Mouse (Mus musculus) midbrain, embryonic 11.5 days (tissue): ENCODE measurements at regions not wholly inside any gene's neighbourhood (a gene's known extent, or its start where the extent isn't known, plus 50 kb on each side); places are given as distances from the start of the nearest gene placed in this dataset.

ENCODE experiments used
- ATAC-seq: fragments of 200-750 bp; cut with Nextera tagmentation; 2 replicates; pipeline ENCODE4 v1.8.0; 2017; ENCODE audit warnings: moderate TSS enrichment, moderate library complexity; ENCODE audit not compliant: low FRiP score
- DNase-seq: peaks from one replicate; pipeline ENCODE4 v3.0.0; 2015; ENCODE audit warnings: low spot score; ENCODE audit errors: missing footprints
- H3K27ac ChIP-seq: fragments of 300-500 bp; sonication (generic); 2 replicates; pipeline ENCODE4 v1.5.1; 2014; ENCODE audit warnings: low read depth, low read length
- H3K27me3 ChIP-seq: fragments of 300-500 bp; sonication (generic); 2 replicates; pipeline ENCODE4 v1.6.1; 2014; ENCODE audit warnings: mild to moderate bottlenecking, low read length, moderate library complexity, mixed read lengths; ENCODE audit not compliant: control insufficient read depth, insufficient read depth
- H3K36me3 ChIP-seq: fragments of 300-500 bp; sonication (generic); 2 replicates; pipeline ENCODE4 v1.6.1; 2014; ENCODE audit warnings: mild to moderate bottlenecking, low read length, moderate library complexity, mixed read lengths; ENCODE audit not compliant: control insufficient read depth, insufficient read depth
- H3K4me1 ChIP-seq: fragments of 300-500 bp; sonication (generic); 2 replicates; pipeline ENCODE4 v1.6.1; 2014; ENCODE audit warnings: low read length; ENCODE audit not compliant: control insufficient read depth, insufficient read depth
- H3K4me2 ChIP-seq: fragments of 300-500 bp; sonication (generic); 2 replicates; pipeline ENCODE4 v1.6.1; 2014; ENCODE audit warnings: mild to moderate bottlenecking, moderate library complexity
- H3K4me3 ChIP-seq: fragments of 300-500 bp; sonication (generic); 2 replicates; pipeline ENCODE4 v1.5.1; 2014; ENCODE audit warnings: low read depth, low read length
- H3K9ac ChIP-seq: fragments of 300-500 bp; sonication (generic); 2 replicates; pipeline ENCODE4 v1.6.1; 2014; ENCODE audit warnings: low read length
- H3K9me3 ChIP-seq: fragments of 300-500 bp; sonication (generic); 2 replicates; pipeline ENCODE4 v1.6.1; 2016; ENCODE audit warnings: low read length; ENCODE audit not compliant: control insufficient read depth
- WGBS: fragments of 180-500 bp; shearing (Covaris S2); extraction: QIAGEN DNeasy Blood & Tissue Kit; methylation state at CpG from one replicate; pipeline ENCODE4 v1.1.7; 2014; 5-methylcytosine and 5-hydroxymethylcytosine counted together

DNA sequence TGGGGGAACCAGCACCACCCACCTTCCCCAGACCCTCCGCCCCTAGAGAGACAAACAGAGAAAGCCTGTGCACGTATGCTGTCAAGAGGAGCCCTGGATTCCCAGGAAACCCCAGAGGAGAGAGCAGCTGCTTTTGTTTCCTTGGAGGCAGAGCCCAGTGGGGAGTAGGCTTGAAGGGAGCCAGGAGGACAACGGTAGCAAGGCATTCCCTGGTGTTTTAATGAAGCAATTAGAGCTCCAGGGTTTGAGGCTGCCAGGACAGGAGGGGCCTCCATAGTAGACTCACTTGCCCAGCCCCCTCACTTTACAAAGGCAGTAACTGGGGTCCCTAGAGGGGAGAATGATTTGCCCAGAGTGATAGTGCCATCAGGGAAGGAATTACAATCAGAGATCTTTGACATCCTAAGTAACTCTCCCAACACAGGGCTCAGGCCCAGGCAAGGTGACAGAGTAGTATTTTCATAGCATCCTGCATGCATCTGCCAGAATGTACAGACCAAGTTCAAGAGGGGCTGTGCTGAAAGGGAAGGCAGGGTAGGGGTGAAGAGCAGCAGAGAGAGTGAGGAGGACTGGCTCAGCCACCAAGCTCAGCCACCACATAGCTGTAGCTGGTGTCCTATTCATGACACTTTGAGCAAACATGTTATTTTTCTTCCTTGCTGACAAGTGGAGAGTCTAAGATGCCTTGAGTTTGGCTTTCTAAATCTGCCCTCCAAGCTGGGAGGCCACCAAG, 389.0 kb downstream of the Nedd1 start:
- Histone ChIP-seq H3K27me3 (no peaks in the 10 kb centered on the region), H3K4me3 (no peak overlapping the region), H3K9ac (no peak overlapping the region; the same call in 1 of the 2 replicates), H3K27ac (peak overlapping the region; percentile 55), H3K4me2 (no peak overlapping the region), H3K36me3 (no peaks in the 10 kb centered on the region), H3K9me3 (no peaks in the 10 kb centered on the region), H3K4me1 (peaks cover 14% of the 10 kb centered on the region)
- 2% methylated on average over 3 of the region's 3 CpGs for WGBS
- peak; percentile 79 for ATAC-seq
- peak; percentile 92 for DNase-seq

DNA sequence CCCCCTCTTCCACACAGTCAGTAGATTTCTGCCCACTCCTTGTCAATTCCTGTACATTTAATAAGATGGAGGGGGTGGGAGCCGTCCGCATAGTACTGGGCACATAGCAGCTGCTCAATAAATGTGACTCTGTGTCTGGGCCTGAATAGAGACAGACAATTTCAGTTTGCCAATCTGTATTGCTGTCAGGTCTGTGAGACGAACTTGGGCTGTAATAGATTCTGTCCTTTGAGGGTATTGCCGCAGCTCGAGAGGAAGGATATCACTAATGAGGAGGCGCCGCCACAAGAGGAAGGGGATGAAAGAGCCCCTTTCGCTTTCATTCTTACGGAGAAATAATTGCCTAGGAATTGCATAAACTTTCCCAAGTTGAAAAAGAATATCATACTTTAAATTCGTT, 392.1 kb downstream of the Nedd1 start:
- Histone ChIP-seq H3K27ac (no peak overlapping the region), H3K4me3 (no peak overlapping the region), H3K9ac (no peak overlapping the region), H3K27me3 (no peaks in the 10 kb centered on the region), H3K4me2 (no peak overlapping the region), H3K36me3 (no peaks in the 10 kb centered on the region), H3K9me3 (no peaks in the 10 kb centered on the region), H3K4me1 (peaks cover 14% of the 10 kb centered on the region)
- ATAC-seq (no peak), DNase-seq (no peak)
- 82% methylated on average over 10 of the region's 10 CpGs for WGBS

DNA sequence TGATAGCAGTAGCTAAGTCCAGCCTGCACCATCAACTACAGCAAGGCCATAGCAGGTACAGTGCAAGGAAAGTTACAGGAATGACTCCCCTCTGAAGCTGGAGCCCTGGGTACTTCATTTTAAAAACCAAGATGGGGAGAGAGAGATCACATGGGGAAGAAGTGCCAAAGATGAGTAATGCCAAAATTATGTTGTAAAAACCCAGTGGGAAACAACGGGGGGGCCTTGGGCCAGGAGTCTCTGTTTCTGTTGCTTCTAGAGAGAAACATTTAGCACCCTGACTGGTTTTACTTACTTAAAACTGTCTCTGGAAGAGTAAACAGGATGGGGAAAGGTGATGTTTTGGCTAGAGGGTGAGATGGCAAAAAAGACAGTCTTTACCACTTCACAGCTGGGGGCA, 392.6 kb downstream of the Nedd1 start:
- Histone ChIP-seq H3K9me3 (no peaks in the 10 kb centered on the region), H3K4me2 (no peak overlapping the region), H3K27ac (no peak overlapping the region), H3K4me3 (no peak overlapping the region), H3K36me3 (no peaks in the 10 kb centered on the region), H3K9ac (no peak overlapping the region), H3K27me3 (no peaks in the 10 kb centered on the region), H3K4me1 (peaks cover 14% of the 10 kb centered on the region)
- 85% methylated on average over 1 of the region's 1 CpGs for WGBS
- ATAC-seq (no peak), DNase-seq (no peak)

DNA sequence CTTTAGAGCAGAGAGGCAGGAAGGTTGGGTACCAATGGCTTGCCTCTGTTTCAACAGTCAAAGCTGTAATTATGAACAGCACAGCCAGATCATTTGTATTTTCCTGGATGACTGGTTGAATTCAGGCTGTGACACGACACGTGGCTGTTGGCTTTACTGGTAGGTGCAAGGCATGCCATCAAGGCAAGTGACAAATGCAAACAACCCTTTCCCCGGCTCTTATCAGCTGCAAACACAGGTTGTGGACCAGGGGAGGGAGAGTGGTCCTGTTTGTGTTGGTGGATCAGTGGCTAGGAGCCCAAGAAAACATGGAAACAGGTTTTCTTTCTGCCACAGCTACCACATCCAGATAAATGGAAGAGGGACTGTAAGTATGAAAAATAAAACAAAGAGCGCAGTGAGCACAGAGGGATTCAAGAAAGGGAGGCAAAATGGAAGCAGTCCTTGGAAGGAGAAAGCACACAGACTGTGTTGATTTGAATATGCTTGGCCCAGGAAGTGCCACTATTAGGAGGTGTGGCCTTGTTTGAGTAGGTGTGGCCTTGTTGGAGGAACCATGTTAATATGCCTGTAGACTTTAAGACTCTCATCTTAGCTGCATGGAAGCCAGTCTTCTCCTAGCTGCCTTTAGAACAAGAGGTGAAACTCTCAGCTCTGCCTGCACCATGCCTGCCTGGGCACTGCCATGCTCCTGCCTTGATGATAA, 396.8 kb downstream of the Nedd1 start:
- no peak for DNase-seq
- ATAC-seq: no peak
- Histone ChIP-seq H3K27me3 (no peaks in the 10 kb centered on the region), H3K36me3 (no peaks in the 10 kb centered on the region), H3K9ac (no peak overlapping the region), H3K27ac (no peak overlapping the region), H3K4me2 (no peak overlapping the region), H3K4me3 (no peak overlapping the region), H3K9me3 (no peaks in the 10 kb centered on the region), H3K4me1 (no peaks in the 10 kb centered on the region)
- whole genome bisulfite sequencing: 84% methylated on average over 4 of the region's 4 CpGs

DNA sequence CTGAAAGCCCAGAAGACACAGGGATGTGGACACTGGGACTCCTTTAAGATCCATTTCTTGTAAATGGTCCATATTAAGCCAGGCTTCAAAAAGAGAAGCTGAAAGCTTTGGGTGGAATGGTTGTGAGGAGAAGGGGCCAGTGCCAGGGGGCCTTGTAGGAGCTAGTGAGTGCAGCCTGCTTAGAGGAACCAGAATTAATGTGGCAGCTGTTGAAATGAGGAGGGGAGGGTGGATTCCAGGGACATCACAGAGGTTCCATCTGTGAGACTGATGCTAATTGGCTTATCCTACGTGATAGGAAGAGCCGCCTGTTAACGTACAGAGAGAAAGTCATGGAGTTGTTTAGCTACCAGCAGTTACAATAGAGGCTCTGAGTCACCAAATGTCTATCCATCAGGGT, 407.6 kb downstream of the Nedd1 start:
- Histone ChIP-seq H3K4me2 (no peak overlapping the region), H3K36me3 (no peaks in the 10 kb centered on the region), H3K27ac (no peak overlapping the region), H3K9ac (no peak overlapping the region), H3K4me1 (no peaks in the 10 kb centered on the region), H3K9me3 (no peaks in the 10 kb centered on the region), H3K4me3 (no peak overlapping the region), H3K27me3 (no peaks in the 10 kb centered on the region)
- 0 out of 2 replicates have a peak, but pooled peaks have one; percentile 19 for ATAC-seq
- DNase-seq: no peak
- 43% methylated on average over 3 of the region's 3 CpGs for WGBS

DNA sequence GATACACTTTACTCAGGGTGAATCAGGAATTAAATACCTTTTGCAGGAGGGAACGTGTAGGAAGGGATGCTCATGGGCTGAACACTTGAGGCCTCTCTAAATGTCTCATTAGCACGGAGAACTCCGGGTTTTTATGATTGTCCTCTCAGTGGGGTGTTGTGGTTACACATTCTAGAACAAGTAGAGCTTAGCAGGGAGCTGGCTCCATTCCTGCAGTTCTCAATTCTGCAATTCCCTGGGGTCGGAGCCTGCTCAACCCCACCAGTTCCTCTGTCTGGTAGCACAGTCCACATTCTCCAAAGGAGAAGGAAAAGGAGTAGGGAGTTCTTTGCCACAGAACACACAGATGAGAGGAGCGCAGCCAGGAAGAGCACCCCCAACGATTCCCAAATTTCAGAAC, 409.9 kb downstream of the Nedd1 start:
- no peaks in the 10 kb centered on the region for H3K27me3 ChIP-seq
- DNase-seq (no peak), ATAC-seq (no peak)
- H3K36me3 ChIP-seq: no peaks in the 10 kb centered on the region
- no peak overlapping the region for H3K9ac ChIP-seq
- H3K27ac ChIP-seq: no peak overlapping the region
- H3K4me3 ChIP-seq: no peak overlapping the region
- 86% methylated on average over 6 of the region's 6 CpGs for WGBS
- H3K4me2 ChIP-seq: no peak overlapping the region
- H3K9me3 ChIP-seq: no peaks in the 10 kb centered on the region
- no peaks in the 10 kb centered on the region for H3K4me1 ChIP-seq

DNA sequence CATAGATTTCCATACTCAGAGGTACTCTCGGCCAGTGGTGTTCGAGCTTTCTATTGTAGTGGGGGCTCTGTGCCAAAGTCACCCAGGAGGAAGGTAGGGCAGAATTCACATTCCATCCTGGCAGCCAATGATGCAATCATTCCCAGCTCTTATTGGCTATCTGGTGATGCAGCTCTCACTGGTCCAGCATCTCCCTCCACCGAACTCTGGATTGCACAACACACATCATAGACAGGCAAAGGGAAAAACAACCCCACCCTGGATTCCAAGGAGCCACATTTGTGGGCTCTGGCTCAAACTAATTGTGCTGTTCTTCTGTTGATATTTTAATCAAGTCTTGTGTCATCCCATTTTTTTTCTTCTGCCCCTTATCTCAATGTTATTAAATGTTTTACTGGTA, 413.6 kb downstream of the Nedd1 start:
- ATAC-seq (no peak), DNase-seq (no peak)
- Histone ChIP-seq H3K27ac (no peak overlapping the region), H3K4me2 (no peak overlapping the region), H3K27me3 (no peaks in the 10 kb centered on the region), H3K9me3 (no peaks in the 10 kb centered on the region), H3K4me3 (no peak overlapping the region), H3K36me3 (no peaks in the 10 kb centered on the region), H3K4me1 (no peaks in the 10 kb centered on the region), H3K9ac (no peak overlapping the region)
- WGBS: 91% methylated on average over 3 of the region's 3 CpGs

DNA sequence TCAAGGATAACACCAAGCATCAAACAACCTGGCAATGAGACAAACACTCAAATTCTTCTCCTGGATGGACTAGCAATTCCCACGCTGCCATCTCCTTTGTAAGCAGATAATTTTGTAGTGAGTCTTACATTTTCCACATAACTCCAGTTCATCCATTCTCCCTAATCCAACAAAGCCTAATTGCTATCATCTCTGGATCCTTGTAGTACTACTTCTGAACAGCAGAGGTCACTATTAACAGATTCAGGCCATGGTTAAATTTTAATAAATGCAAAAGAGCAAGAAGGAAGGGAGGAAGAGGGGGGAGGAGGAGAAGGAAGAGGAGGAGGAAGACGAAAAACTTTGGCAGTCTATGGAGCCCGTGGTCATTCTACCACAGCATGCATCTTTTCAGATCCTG, 414.4 kb downstream of the Nedd1 start:
- Histone ChIP-seq H3K9me3 (no peaks in the 10 kb centered on the region), H3K4me1 (no peaks in the 10 kb centered on the region), H3K27me3 (no peaks in the 10 kb centered on the region), H3K9ac (no peak overlapping the region), H3K36me3 (no peaks in the 10 kb centered on the region), H3K4me2 (no peak overlapping the region), H3K27ac (no peak overlapping the region), H3K4me3 (no peak overlapping the region)
- DNase-seq (peak; percentile 94), ATAC-seq (no peak)
- 39% methylated on average over 3 of the region's 3 CpGs for WGBS

DNA sequence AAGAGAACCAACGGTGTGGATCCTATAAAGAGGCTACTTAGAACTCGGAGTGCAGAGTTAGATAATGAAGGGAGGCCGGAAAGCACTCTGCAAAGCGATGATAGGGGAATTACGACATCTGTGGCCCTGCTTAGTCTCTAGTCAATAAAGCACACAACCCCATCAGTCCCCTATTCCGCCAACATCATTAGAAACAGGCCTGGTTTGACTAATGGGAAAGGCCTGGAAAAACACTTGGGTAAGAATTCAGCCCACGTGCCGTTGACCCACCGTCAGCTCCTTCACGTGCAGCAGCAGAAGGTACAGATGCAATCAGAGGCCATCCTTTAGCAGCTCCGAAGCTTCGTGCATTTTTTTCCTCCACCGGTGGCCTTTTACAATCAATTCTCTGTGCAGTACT, 423.5 kb downstream of the Nedd1 start:
- Histone ChIP-seq H3K27ac (no peak overlapping the region), H3K36me3 (no peaks in the 10 kb centered on the region), H3K4me3 (no peak overlapping the region), H3K9me3 (no peaks in the 10 kb centered on the region), H3K4me1 (peaks cover 4% of the 10 kb centered on the region; the same call in 1 of the 2 replicates), H3K9ac (no peak overlapping the region), H3K27me3 (no peaks in the 10 kb centered on the region), H3K4me2 (no peak overlapping the region)
- no peak for DNase-seq
- 82% methylated on average over 13 of the region's 13 CpGs for WGBS
- no peak for ATAC-seq
